Mouse (Mus musculus): ENCODE results near the gene Omg.

DNA sequence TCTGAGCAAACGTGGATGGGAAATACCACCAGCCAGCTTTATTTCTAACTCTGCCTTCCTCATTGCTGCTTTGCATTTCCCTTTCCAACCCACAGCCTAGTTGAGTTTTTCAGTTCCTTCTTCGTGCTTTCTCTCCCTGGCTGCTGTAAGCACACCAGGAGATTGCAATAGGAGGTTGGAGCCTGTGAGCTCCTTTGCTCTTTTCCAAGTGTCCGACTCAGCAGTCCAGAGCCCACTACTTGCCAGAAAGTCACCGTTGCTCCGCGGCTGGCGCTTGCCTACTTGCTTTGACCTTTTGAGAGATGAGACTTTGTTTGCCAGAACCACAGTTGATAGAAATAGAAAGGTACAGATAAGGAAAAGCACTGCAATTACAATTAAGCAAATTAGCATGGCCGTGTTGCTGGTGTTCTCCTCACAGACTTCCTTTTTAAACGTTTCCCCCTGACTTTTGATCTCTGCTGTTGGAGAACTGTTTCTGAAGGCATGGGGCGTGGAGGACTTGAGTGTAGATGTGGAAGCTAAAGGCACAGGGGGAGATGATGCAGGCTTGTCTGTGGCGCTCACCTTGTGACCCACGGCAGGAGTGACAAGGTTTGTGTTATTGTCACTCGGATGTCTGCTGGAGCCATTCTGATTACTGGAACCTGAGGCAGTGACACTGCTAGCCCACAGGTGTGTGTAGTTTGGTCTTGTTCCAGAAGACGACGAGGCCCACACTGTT, 23.3 kb upstream of the Omg start:
- TF ChIP-seq ZNF384 (IDR thresholded peaks at IDR 0.05; ENCODE audit: low read depth, low read length) (no peak), CHD2 (IDR thresholded peaks at IDR 0.05; ENCODE audit: low read depth, low read length) (no peak), HCFC1 (IDR thresholded peaks at IDR 0.05; ENCODE audit: borderline replicate concordance, insufficient read depth, low read length) (no peak)
